Mouse (Mus musculus) liver, postnatal 0 days (tissue): ENCODE results near the gene Rbbp8nl. TPM values are rescaled to one million over a fixed set of nuclear protein-coding genes. Genes with fewer than 3 reads are reported as not detected.

Experiments
- ATAC-seq: fragments of 200-750 bp; cut with Nextera tagmentation; 2 replicates; pipeline ENCODE4 v1.8.0; 2017; ENCODE audit warnings: mild to moderate bottlenecking, moderate library complexity
- DNase-seq: peaks from one replicate; pipeline ENCODE4 v3.0.0-alpha.2; 2016
- H3K27ac ChIP-seq: fragments of 300-500 bp; sonication (generic); 2 replicates; pipeline ENCODE4 v1.5.1; 2014; ENCODE audit warnings: antibody characterized with exemption, moderate library complexity, mild to moderate bottlenecking, low read depth
- H3K27me3 ChIP-seq: fragments of 300-500 bp; sonication (generic); 2 replicates; pipeline ENCODE4 v1.6.1; 2014; ENCODE audit warnings: low read length, control low read depth, mixed read lengths; ENCODE audit not compliant: insufficient read depth
- H3K36me3 ChIP-seq: fragments of 300-500 bp; sonication (generic); replicated peaks from 2 replicates; pipeline ENCODE4 v1.6.1; 2014; ENCODE audit warnings: mild to moderate bottlenecking, control low read depth, low read length, moderate library complexity, mixed read lengths; ENCODE audit not compliant: insufficient read depth
- H3K4me1 ChIP-seq: fragments of 300-500 bp; sonication (generic); 2 replicates; pipeline ENCODE4 v1.6.1; 2014; ENCODE audit warnings: antibody characterized with exemption, mild to moderate bottlenecking, control low read depth; ENCODE audit not compliant: insufficient read depth
- H3K4me2 ChIP-seq: fragments of 300-500 bp; sonication (generic); 2 replicates; pipeline ENCODE4 v1.6.1; 2014; ENCODE audit warnings: low read depth, mild to moderate bottlenecking, low read length, moderate library complexity, mixed read lengths
- H3K4me3 ChIP-seq: fragments of 300-500 bp; sonication (generic); 2 replicates; pipeline ENCODE4 v1.5.1; 2014; ENCODE audit warnings: low read depth, low read length
- H3K9ac ChIP-seq: fragments of 300-500 bp; sonication (generic); replicated peaks from 2 replicates; pipeline ENCODE4 v1.6.1; 2014; ENCODE audit warnings: mild to moderate bottlenecking, moderate library complexity
- H3K9me3 ChIP-seq: fragments of 300-500 bp; sonication (generic); 2 replicates; pipeline ENCODE4 v1.6.1; 2016; ENCODE audit warnings: mild to moderate bottlenecking, control low read depth, low read length, mixed read lengths
- CTCF ChIP-seq: sonication (generic); IDR thresholded peaks from 2 replicates; pipeline ENCODE4 v1.5.1; 2016; ENCODE audit warnings: antibody characterized with exemption, low read depth
- EP300 ChIP-seq: IDR thresholded peaks from 2 replicates; pipeline ENCODE4 v1.6.1; 2016; ENCODE audit warnings: antibody characterized with exemption, low read depth, mild to moderate bottlenecking
- WGBS: fragments of 180-500 bp; shearing (Covaris S2); extraction: QIAGEN DNeasy Blood & Tissue Kit; methylation state at CpG from one replicate; pipeline ENCODE4 v1.1.7; 2014; ENCODE audit not compliant: insufficient replicate concordance; 5-methylcytosine and 5-hydroxymethylcytosine counted together
- polyA plus RNA-seq: library from polyadenylated mRNA; unstranded; fragments of >200 nt; fragmentation: Nextera tagmentation; extraction: Ambion mirVana; gene quantifications from 2 replicates; pipeline ENCODE4 v1.2.1, GENCODE M21; 2015

The Rbbp8nl gene
- polyA plus RNA-seq, 1 experiment from 2014 or later: not detected

DNA sequence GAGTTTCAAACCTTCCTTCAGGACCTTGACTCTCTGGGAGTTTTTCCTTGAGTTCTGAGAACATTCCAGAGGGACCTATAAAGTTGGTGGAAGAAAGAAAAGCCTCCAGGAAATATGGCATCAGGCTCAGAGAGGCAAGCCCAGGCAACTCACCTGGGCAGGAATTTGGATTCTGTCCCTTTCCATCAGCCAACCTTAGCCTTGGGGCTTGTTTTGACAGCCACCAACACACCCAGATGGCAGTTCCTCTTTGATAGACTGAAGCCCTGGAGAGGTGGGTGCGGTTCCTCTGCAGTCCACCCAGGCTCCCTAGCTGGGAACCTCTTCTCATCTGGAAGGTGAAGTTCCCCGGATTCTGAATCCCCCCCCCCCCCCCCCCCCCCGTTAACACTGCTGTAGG is 53.2 kb downstream of the Rbbp8nl start:
- Histone ChIP-seq H3K4me3 (no peak overlapping the region), H3K9ac (no peak overlapping the region), H3K4me2 (peak overlapping the region; percentile 40; the same call in 1 of the 2 replicates), H3K27me3 (no peaks in the 10 kb centered on the region), H3K4me1 (peaks cover 26% of the 10 kb centered on the region), H3K36me3 (no peaks in the 10 kb centered on the region), H3K27ac (peak overlapping the region; percentile 61), H3K9me3 (no peaks in the 10 kb centered on the region; the same call in 1 of the 2 replicates)
- peak; percentile 27 for DNase-seq
- ATAC-seq: peak; percentile 79
- 37% methylated on average over 3 of the region's 3 CpGs for WGBS
- TF ChIP-seq CTCF: no peak
- no peak for TF ChIP-seq EP300

DNA sequence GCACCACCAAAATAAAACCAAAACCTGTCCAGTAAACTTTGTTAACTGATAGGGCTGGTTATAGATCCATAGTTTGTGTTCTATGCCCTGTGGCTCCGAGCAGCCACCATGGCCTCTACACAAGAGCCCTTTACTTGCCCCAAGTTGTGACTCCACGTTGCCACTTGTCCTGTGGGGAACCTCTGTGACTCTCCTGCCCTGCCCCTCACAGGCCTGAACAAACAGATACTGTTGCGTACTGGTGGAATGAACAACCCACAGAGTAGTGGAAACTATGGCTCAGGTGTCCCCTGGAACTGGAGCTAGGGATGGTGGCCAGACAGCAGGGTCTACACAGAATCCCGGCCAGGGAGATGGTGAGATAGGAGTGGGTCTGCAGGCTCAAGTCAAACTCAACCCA is 53.9 kb downstream of the Rbbp8nl start:
- peak overlapping the region; percentile 40; the same call in 1 of the 2 replicates for H3K4me2 ChIP-seq
- WGBS: 69% methylated on average over 4 of the region's 4 CpGs

DNA sequence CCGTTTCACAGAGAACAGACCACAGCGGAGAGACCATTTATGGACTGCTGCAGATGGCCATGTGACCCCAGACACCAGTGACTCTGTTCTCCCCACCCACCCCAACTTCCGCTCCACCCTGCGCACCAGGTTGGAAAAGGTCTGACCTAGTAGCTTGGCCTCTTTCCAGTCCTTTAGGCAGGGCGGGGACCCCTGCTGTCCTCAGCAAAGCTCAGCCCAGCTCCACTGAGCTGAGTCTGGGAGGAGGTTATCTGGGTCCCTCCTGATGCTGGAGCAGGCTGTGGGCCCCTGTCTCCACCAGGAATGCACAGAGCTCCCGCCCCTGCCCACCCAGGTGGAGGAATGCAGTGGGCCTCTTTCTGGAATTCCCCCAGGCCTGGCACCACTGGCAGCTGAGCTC is 54.7 kb downstream of the Rbbp8nl start:
- 64% methylated on average over 6 of the region's 6 CpGs for WGBS
- no peak for TF ChIP-seq EP300
- no peak for TF ChIP-seq CTCF
- Histone ChIP-seq H3K4me3 (no peak overlapping the region), H3K4me2 (no peak overlapping the region), H3K27me3 (no peaks in the 10 kb centered on the region), H3K36me3 (no peaks in the 10 kb centered on the region), H3K9ac (no peak overlapping the region), H3K27ac (no peak overlapping the region), H3K9me3 (no peaks in the 10 kb centered on the region; the same call in 1 of the 2 replicates), H3K4me1 (peaks cover 26% of the 10 kb centered on the region)
- no peak for ATAC-seq
- peak; percentile 18 for DNase-seq

More for the DNA sequence above, 53.9 kb downstream of the Rbbp8nl start:
- TF ChIP-seq EP300: no peak
- H3K4me3 ChIP-seq: no peak overlapping the region
- no peak overlapping the region for H3K9ac ChIP-seq
- H3K36me3 ChIP-seq: no peaks in the 10 kb centered on the region
- peaks cover 26% of the 10 kb centered on the region for H3K4me1 ChIP-seq
- peak overlapping the region; percentile 61 for H3K27ac ChIP-seq
- no peaks in the 10 kb centered on the region for H3K27me3 ChIP-seq
- H3K9me3 ChIP-seq: no peaks in the 10 kb centered on the region; the same call in 1 of the 2 replicates
- ATAC-seq: no peak
- peak; percentile 14 for DNase-seq

DNA sequence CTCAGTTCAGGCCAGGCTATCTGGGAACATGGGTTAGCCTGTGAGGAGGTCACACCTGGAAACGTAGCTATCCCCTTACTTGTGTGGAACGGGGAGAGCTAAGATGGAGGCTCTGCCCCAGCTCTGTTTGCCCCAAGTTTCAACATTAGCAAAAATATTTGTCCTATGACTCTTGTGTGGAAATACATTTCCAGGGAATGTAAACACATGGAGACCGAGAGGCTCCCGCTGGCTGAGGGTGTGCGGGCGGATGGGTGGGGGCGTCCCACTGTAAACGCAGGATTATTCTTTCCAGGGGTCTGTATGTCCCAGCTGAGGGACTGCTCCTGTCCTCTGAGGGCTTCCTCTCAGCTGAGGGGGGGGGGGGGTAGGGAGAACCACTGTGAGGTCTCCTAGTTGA is 55.3 kb downstream of the Rbbp8nl start:
- H3K4me1 ChIP-seq: peaks cover 26% of the 10 kb centered on the region

DNA sequence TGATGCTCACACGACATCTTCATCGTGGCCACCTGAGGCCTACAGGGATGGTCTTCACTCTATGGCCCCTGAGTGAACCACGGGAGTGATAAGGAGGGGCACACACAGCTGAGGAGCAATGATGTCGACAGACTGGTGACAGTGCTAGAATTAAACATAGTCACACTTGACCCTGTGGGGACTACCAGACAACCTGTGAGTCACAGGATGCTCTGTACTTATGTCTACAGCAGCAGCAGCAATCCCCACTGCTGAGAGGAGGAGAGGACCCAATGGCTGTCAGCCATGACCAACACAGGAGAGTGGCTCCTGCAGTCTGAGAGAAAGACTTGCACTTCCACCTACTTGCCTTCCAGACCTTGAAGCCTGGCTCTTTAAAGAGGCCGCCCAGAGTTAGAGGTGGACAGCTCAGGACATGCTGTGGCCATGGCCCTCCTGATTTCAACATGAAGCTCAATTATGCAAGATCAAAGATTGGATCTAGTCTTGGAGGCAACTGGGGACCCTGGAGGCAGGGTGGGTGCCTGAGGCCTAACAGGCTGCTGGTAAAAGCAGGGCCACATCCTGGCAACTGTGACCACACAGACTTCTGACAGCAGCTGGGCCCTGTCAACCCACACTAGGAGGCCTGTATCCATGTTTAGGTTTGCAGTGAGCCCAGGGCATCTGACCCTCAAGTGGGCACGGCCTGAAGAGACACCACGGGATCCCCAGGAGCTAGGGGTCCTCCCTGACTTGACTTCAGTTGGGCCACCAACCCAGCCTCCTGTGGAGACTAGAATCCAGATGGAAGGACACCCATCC is 56.4 kb downstream of the Rbbp8nl start:
- Histone ChIP-seq H3K4me3 (no peak overlapping the region), H3K9me3 (no peaks in the 10 kb centered on the region), H3K4me2 (no peak overlapping the region), H3K9ac (no peak overlapping the region), H3K27me3 (no peaks in the 10 kb centered on the region), H3K4me1 (peaks cover 24% of the 10 kb centered on the region), H3K27ac (no peak overlapping the region), H3K36me3 (no peaks in the 10 kb centered on the region)
- 64% methylated on average over 7 of the region's 7 CpGs for WGBS
- ATAC-seq: no peak
- TF ChIP-seq EP300: no peak
- TF ChIP-seq CTCF: no peak
- no peak for DNase-seq

More for the DNA sequence above, 55.3 kb downstream of the Rbbp8nl start:
- H3K36me3 ChIP-seq: no peaks in the 10 kb centered on the region
- whole genome bisulfite sequencing: 76% methylated on average over 8 of the region's 8 CpGs
- DNase-seq: peak; percentile 13
- no peak for TF ChIP-seq EP300
- TF ChIP-seq CTCF: no peak
- ATAC-seq: peak; percentile 44; the same call in 1 of the 2 replicates
- no peak overlapping the region for H3K27ac ChIP-seq
- H3K9ac ChIP-seq: no peak overlapping the region
- no peak overlapping the region for H3K4me2 ChIP-seq
- no peaks in the 10 kb centered on the region; the same call in 1 of the 2 replicates for H3K9me3 ChIP-seq
- no peaks in the 10 kb centered on the region for H3K27me3 ChIP-seq
- H3K4me3 ChIP-seq: no peak overlapping the region

- ATAC-seq (no peak), DNase-seq (no peak)
- no peak overlapping the region for H3K4me2 ChIP-seq
- no peak overlapping the region for H3K9ac ChIP-seq
- no peak for TF ChIP-seq EP300
- H3K27me3 ChIP-seq: peaks cover 11% of the 10 kb centered on the region
- H3K27ac ChIP-seq: no peak overlapping the region
- H3K4me3 ChIP-seq: no peak overlapping the region
- H3K4me1 ChIP-seq: peaks cover 31% of the 10 kb centered on the region
- 62% methylated on average over 4 of the region's 4 CpGs for WGBS
- H3K9me3 ChIP-seq: no peaks in the 10 kb centered on the region
- no peaks in the 10 kb centered on the region for H3K36me3 ChIP-seq
These were observed 59.2 kb downstream of the Rbbp8nl start for GRCm38 (mm10) chr2:180230482-180230881.

DNA sequence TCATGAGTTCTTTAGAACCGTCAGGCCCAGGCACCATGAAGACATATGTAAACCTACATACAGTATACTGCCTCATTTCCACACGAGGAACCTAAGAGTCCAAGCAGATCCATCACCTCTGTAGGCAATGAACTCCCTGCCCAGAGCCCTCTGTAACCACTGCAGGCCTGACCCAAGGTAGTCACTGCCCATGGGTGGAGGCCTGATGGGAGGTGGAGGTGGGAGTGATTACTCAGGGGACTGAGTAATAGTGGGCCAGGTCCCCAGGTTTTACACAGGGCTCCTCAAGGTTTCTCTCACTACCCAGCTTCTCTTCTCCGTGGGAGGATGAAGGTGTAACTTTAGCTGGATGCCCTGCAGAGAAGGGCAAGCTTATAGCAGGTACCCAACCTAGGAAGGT is 60.5 kb downstream of the Rbbp8nl start:
- Histone ChIP-seq H3K4me2 (no peak overlapping the region), H3K36me3 (no peaks in the 10 kb centered on the region), H3K27me3 (peaks cover 24% of the 10 kb centered on the region), H3K4me1 (peaks cover 29% of the 10 kb centered on the region), H3K9ac (no peak overlapping the region), H3K27ac (no peak overlapping the region), H3K9me3 (no peaks in the 10 kb centered on the region), H3K4me3 (no peak overlapping the region)
- ATAC-seq (no peak), DNase-seq (no peak)
- no peak for TF ChIP-seq EP300
- no peak for TF ChIP-seq CTCF
- 55% methylated on average over 3 of the region's 3 CpGs for WGBS
